ENCODE assay signal across 12 mouse cellular contexts in the genomic region with DNA sequence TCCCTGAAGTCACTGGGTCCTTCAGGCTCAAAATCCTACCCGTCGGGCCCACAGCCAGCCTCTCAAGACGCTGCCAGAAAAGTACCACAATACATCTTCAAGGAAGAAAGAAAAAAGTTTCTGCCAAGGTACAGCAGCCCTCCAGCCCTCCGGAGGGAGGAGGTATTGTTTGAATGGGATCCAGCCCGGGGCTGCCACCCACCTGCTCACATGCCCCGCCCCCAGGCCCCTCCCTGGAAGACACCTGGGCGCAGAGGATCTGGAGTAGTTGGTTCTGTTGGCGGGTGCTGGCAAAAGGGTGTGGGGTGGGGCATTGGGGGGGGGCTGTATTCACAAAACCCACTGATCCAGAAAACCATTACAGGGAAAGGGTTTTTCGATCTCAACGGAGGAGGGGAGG. TPM values are rescaled to one million over a fixed set of nuclear protein-coding genes. Genes with fewer than 3 reads are reported as not detected.
DNase-seq lines count a peak whose midpoint lies in the region; ATAC-seq and TF ChIP-seq lines count a peak whose summit lies in the region.
"Had no signal": no experiment of that assay in that cellular context is flagged by ENCODE, and none has a peak within 500 bp of the region (broad histone marks: within the 10 kb centered on the region; RNA-seq: fewer than 3 reads in every experiment).

No protein-coding gene starts in this region.

- H3K27ac ChIP-seq in lung, embryonic 16.5 days (ENCODE audit: low read length), result peak overlapping the region; percentile 29; the same call in 1 of the 2 replicates
- H3K27ac ChIP-seq in forebrain, embryonic 16.5 days (ENCODE audit: low read length), result no peak overlapping the region
- no peak overlapping the region for H3K27ac ChIP-seq in limb, embryonic 12.5 days

- WGBS in lung, embryonic 16.5 days, result 13% methylated on average over 10 of the region's 10 CpGs
- 16% methylated on average over 10 of the region's 10 CpGs for WGBS in lung, adult 2 months
- whole genome bisulfite sequencing in forebrain, embryonic 16.5 days, result 3% methylated on average over 10 of the region's 10 CpGs
- WGBS in limb, embryonic 12.5 days, result 9% methylated on average over 10 of the region's 10 CpGs

- H3K36me3 ChIP-seq in lung, embryonic 16.5 days (ENCODE audit: control insufficient read depth, insufficient read depth, low read length), result no peaks in the 10 kb centered on the region
- no peaks in the 10 kb centered on the region for H3K36me3 ChIP-seq in forebrain, embryonic 16.5 days (ENCODE audit: control insufficient read depth, insufficient read depth)
- H3K36me3 ChIP-seq in limb, embryonic 12.5 days, result no peaks in the 10 kb centered on the region
- H3K36me3 ChIP-seq: G1E had no signal

- TF ChIP-seq POLR2A in lung, adult 2 months (IDR thresholded peaks at IDR 0.05; ENCODE audit: borderline replicate concordance, extremely low read depth, low read depth, low read length), result no peak

- peak overlapping the region; percentile 41 for H3K4me2 ChIP-seq in lung, embryonic 16.5 days (ENCODE audit: low read depth, low read length)
- peak overlapping the region; percentile 27 for H3K4me2 ChIP-seq in forebrain, embryonic 16.5 days (ENCODE audit: low read length)
- peak overlapping the region; percentile 50 for H3K4me2 ChIP-seq in limb, embryonic 12.5 days

- intact Hi-C loops in left cerebral cortex, postnatal 25 days (cut with DNase I), result no loop called here

- DNase-seq in lung, adult 2 months, result no peak
- DNase-seq in ovary, postnatal 10 days (ENCODE audit: low spot score), result peak; percentile 6
- DNase-seq in left cerebral cortex, postnatal 25 days (ENCODE audit: low spot score in 2 of 2), result no peak
- DNase-seq in cerebellum, adult 18-20 months, result no peak
- DNase-seq: adrenal gland, postnatal 10 days; cerebellum, adult 8-10 months; heart, postnatal 14 days; spleen, adult 18-20 months had no signal

- TF ChIP-seq CTCF in lung, adult 2 months (IDR thresholded peaks at IDR 0.05; ENCODE audit: insufficient read depth, low read length), result no peak

- H3K9me3 ChIP-seq in lung, embryonic 16.5 days (ENCODE audit: control insufficient read depth, low read length), result peaks cover 3% of the 10 kb centered on the region
- peaks cover 5% of the 10 kb centered on the region; the same call in 1 of the 2 replicates for H3K9me3 ChIP-seq in forebrain, embryonic 16.5 days (ENCODE audit: control insufficient read depth, low read length)
- peaks cover 14% of the 10 kb centered on the region; the same call in 1 of the 2 replicates for H3K9me3 ChIP-seq in limb, embryonic 12.5 days

- H3K9ac ChIP-seq in lung, embryonic 16.5 days (ENCODE audit: low read length), result 0 out of 2 replicates have a peak overlapping the region, but pooled peaks have one; percentile 3
- H3K9ac ChIP-seq in forebrain, embryonic 16.5 days (replicated peaks; ENCODE audit: low read depth, low read length), result no peak overlapping the region
- 0 out of 2 replicates have a peak overlapping the region, but pooled peaks have one; percentile 37 for H3K9ac ChIP-seq in limb, embryonic 12.5 days (replicated peaks)

- H3K4me1 ChIP-seq in lung, embryonic 16.5 days (replicated peaks; ENCODE audit: control insufficient read depth, insufficient read depth, low read length), result peaks cover 5% of the 10 kb centered on the region; the same call in 1 of the 2 replicates
- H3K4me1 ChIP-seq in lung, adult 2 months (ENCODE audit: control insufficient read depth, insufficient read depth, low read length), result no peaks in the 10 kb centered on the region
- peaks cover 5% of the 10 kb centered on the region for H3K4me1 ChIP-seq in forebrain, embryonic 16.5 days (replicated peaks; ENCODE audit: control insufficient read depth, insufficient read depth, low read length)
- H3K4me1 ChIP-seq in limb, embryonic 12.5 days (replicated peaks), result peaks cover 11% of the 10 kb centered on the region; the same call in 1 of the 2 replicates

- ATAC-seq in lung, embryonic 16.5 days (ENCODE audit: low read depth), result no peak
- ATAC-seq in forebrain, embryonic 16.5 days, result no peak
- ATAC-seq in limb, embryonic 12.5 days (ENCODE audit: insufficient number of reproducible peaks, insufficient read depth, low FRiP score, low TSS enrichment, low read depth), result no peak

- no peak overlapping the region for H3K4me3 ChIP-seq in lung, embryonic 16.5 days (ENCODE audit: low read length)
- H3K4me3 ChIP-seq in lung, adult 2 months (replicated peaks; ENCODE audit: extremely low read depth, low read depth, low read length), result no peak overlapping the region
- H3K4me3 ChIP-seq in forebrain, embryonic 16.5 days (replicated peaks; ENCODE audit: low read length), result no peak overlapping the region
- H3K4me3 ChIP-seq in limb, embryonic 12.5 days (replicated peaks), result peak overlapping the region; percentile 17

- no peaks in the 10 kb centered on the region for H3K27me3 ChIP-seq in lung, embryonic 16.5 days (ENCODE audit: control insufficient read depth, insufficient read depth, low read depth, low read length)
- 0 out of 2 replicates have a peak, but pooled peaks cover 2% of the 10 kb centered on the region for H3K27me3 ChIP-seq in forebrain, embryonic 16.5 days (replicated peaks; ENCODE audit: control insufficient read depth, insufficient read depth, low read length)
- H3K27me3 ChIP-seq in limb, embryonic 12.5 days, result no peaks in the 10 kb centered on the region

RNA-seq across cellular contexts. Expression of gene Piwil1, which starts 18.1 kb away (rescaled TPM):
- polyA plus RNA-seq in lung, embryonic 16.5 days (2015; fragmentation: Nextera tagmentation; extraction: Ambion mirVana), result not detected in 2 replicates
- not detected in 2 replicates for polyA plus RNA-seq in lung, adult 2 months (2012; rRNA removed)
- 0.30 and 0.35 TPM in 2 replicates for polyA plus RNA-seq in forebrain, embryonic 16.5 days (2015; fragmentation: Nextera tagmentation; extraction: Ambion mirVana)
- polyA plus RNA-seq in limb, embryonic 12.5 days (2016; fragmentation: Nextera tagmentation; extraction: Ambion mirVana), result not detected in 2 replicates
- under 1 TPM; 0.07 to 0.23 TPM for total RNA-seq in left cerebral cortex, postnatal 25 days (2021)
- total RNA-seq: adrenal gland, postnatal 10 days; heart, postnatal 14 days had no signal
- polyA plus RNA-seq: G1E had no signal
